Mouse (Mus musculus) testis, postnatal 14 days (tissue): ENCODE data around the gene Akap2.

ENCODE experiments used
- DNase-seq: peaks from one replicate; pipeline ENCODE4 v3.0.0; 2021; ENCODE audit warnings: low spot score

The Akap2 gene

GRCm38 (mm10) chr4:57701576-57701975 lies 15.9 kb upstream of the Akap2 start:
- no peak for DNase-seq

GRCm38 (mm10) chr4:57703574-57704470 lies 13.6 kb upstream of the Akap2 start:
- DNase-seq: no peak

- DNase-seq: no peak
These were observed 12.9 kb upstream of the Akap2 start for GRCm38 (mm10) chr4:57704575-57704974.

- no peak for DNase-seq
These were observed 1.6 kb upstream of the Akap2 start for GRCm38 (mm10) chr4:57715849-57716248.

GRCm38 (mm10) chr4:57716735-57717134 lies 722 bp upstream of the Akap2 start:
- DNase-seq: no peak

GRCm38 (mm10) chr4:57719370-57719769 lies 1.9 kb downstream of the Akap2 start:
- no peak for DNase-seq

- no peak for DNase-seq
These were observed 3.5 kb downstream of the Akap2 start for GRCm38 (mm10) chr4:57720869-57721361.

- no peak for DNase-seq
These were observed 4.8 kb downstream of the Akap2 start for GRCm38 (mm10) chr4:57722296-57722695.

GRCm38 (mm10) chr4:57723659-57724058 lies 6.2 kb downstream of the Akap2 start:
- DNase-seq: no peak

GRCm38 (mm10) chr4:57725569-57725968 lies 8.1 kb downstream of the Akap2 start:
- no peak for DNase-seq

GRCm38 (mm10) chr4:57728611-57729183 lies 11.2 kb downstream of the Akap2 start:
- DNase-seq: no peak

GRCm38 (mm10) chr4:57730047-57730446 lies 12.6 kb downstream of the Akap2 start:
- DNase-seq: no peak

- no peak for DNase-seq
These were observed 13.5 kb downstream of the Akap2 start for GRCm38 (mm10) chr4:57730801-57731598.

- no peak for DNase-seq
These were observed 14.9 kb downstream of the Akap2 start for GRCm38 (mm10) chr4:57732351-57732750.

GRCm38 (mm10) chr4:57733445-57733844 lies 16.0 kb downstream of the Akap2 start:
- no peak for DNase-seq

GRCm38 (mm10) chr4:57735426-57735825 lies 18.0 kb downstream of the Akap2 start:
- DNase-seq: no peak

- DNase-seq: no peak
These were observed 21.5 kb downstream of the Akap2 start for GRCm38 (mm10) chr4:57738856-57739552.

GRCm38 (mm10) chr4:57743325-57743929 lies 26.0 kb downstream of the Akap2 start:
- no peak for DNase-seq

GRCm38 (mm10) chr4:57750651-57751050 lies 33.2 kb downstream of the Akap2 start:
- no peak for DNase-seq

GRCm38 (mm10) chr4:57751054-57751453 lies 33.6 kb downstream of the Akap2 start:
- no peak for DNase-seq

GRCm38 (mm10) chr4:57751566-57751965 lies 34.1 kb downstream of the Akap2 start:
- DNase-seq: no peak
